Mouse (Mus musculus) thymus, postnatal 4 days (tissue): ENCODE data around the gene Olfr1301.

Experiments used
- DNase-seq: peaks from one replicate; pipeline ENCODE4 v3.0.0; 2021

Olfr1301 gene

GRCm38 (mm10) chr2:111750706-111751105, at the start of gene Olfr1301:
Gene Olfr1301, plus strand, starts transcription at chr2:111751006.
- no peak for DNase-seq

- DNase-seq: no peak
Observed at GRCm38 (mm10) chr2:111726739-111727138, 24.1 kb upstream of the Olfr1301 start.

- no peak for DNase-seq
Observed at GRCm38 (mm10) chr2:111777129-111777528, 26.3 kb downstream of the Olfr1301 start, which contains the start of gene Olfr1302. Gene Olfr1302, plus strand, starts transcription at chr2:111777429.
